Mouse (Mus musculus) hindbrain, embryonic 15.5 days (tissue): ENCODE measurements around the gene Snx12. TPM values are rescaled to one million over a fixed set of nuclear protein-coding genes. Genes with fewer than 3 reads are reported as not detected.
A peak's percentile ranks its signal among the peaks of the same experiment; 100 is the strongest.

Experiments
- ATAC-seq: fragments of 200-750 bp; cut with Nextera tagmentation; 2 replicates; pipeline ENCODE4 v1.8.0; 2017; ENCODE audit warnings: low read depth, moderate number of reproducible peaks, moderate TSS enrichment; ENCODE audit not compliant: low FRiP score
- H3K27ac ChIP-seq: fragments of 300-500 bp; sonication (generic); replicated peaks from 2 replicates; pipeline ENCODE4 v1.5.1; 2015; ENCODE audit warnings: mild to moderate bottlenecking, inconsistent platforms
- H3K27me3 ChIP-seq: fragments of 300-500 bp; sonication (generic); 2 replicates; pipeline ENCODE4 v1.6.1; 2015; ENCODE audit warnings: control low read depth, inconsistent platforms
- H3K36me3 ChIP-seq: fragments of 300-500 bp; sonication (generic); 2 replicates; pipeline ENCODE4 v1.6.1; 2015; ENCODE audit warnings: control low read depth, inconsistent platforms
- H3K4me1 ChIP-seq: fragments of 300-500 bp; sonication (generic); replicated peaks from 2 replicates; pipeline ENCODE4 v1.6.1; 2015; ENCODE audit warnings: control low read depth, inconsistent platforms
- H3K4me2 ChIP-seq: fragments of 300-500 bp; sonication (generic); 2 replicates; pipeline ENCODE4 v1.6.1; 2015; ENCODE audit warnings: moderate library complexity, mild to moderate bottlenecking, inconsistent platforms
- H3K4me3 ChIP-seq: fragments of 300-500 bp; sonication (generic); 2 replicates; pipeline ENCODE4 v1.5.1; 2015; ENCODE audit warnings: mild to moderate bottlenecking, inconsistent platforms
- H3K9ac ChIP-seq: fragments of 300-500 bp; sonication (generic); 2 replicates; pipeline ENCODE4 v1.6.1; 2015; ENCODE audit warnings: inconsistent platforms
- H3K9me3 ChIP-seq: fragments of 300-500 bp; sonication (generic); 2 replicates; pipeline ENCODE4 v1.6.1; 2016; ENCODE audit warnings: control low read depth, inconsistent platforms
- WGBS: fragments of 180-500 bp; shearing (Covaris S2); methylation state at CpG from one replicate; pipeline ENCODE4 v1.1.7; 2015; 5-methylcytosine and 5-hydroxymethylcytosine counted together
- polyA plus RNA-seq: library from polyadenylated mRNA; unstranded; fragments of >200 nt; fragmentation: Nextera tagmentation; extraction: Ambion mirVana; gene quantifications from 2 replicates; pipeline ENCODE4 v1.2.1, GENCODE M21; 2015

Snx12 gene
- polyA plus RNA-seq, 1 experiment from 2014 or later = 47.6 TPM

DNA sequence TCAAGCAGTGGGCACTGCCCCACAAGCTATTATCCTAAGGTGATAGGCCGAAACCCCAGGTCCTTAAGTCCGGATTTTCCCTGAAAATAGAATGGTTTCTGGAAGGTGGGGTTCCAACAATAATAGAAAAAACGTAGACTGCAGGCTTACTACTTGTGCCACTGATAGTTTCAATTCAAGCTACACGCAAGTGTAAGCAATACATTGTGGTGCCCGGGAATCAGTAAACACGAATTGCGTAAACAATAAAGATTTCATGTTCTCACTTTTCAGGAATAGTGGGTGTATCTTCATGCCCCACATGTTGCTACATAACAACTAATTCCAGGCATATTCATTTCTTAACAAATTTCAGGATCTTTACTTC, 416 bp upstream of the Snx12 start:
- H3K9ac ChIP-seq = peak overlapping the region; percentile 42
- peak overlapping the region; percentile 59 for H3K4me3 ChIP-seq
- no peaks in the 10 kb centered on the region for H3K36me3 ChIP-seq

DNA sequence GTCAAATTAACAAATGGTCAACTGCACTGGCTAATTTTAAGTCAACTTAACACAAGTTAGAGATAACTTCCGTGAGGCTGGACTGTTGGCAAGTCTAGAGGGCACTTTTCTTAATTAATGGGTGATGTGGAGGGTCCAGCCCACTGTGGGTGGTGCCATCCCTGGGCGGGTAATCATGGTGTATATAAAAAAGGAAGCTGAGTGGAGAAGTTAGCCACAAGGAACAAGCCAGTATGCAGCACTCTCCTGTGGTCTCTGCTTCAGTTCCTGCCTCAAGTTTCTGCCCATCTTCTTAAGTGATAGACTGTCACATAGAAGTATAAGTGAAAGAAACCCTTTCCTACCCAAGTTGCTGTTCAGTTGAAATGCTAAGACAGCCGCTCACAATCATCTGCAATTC, 33.1 kb downstream of the Snx12 start:
- H3K4me1 ChIP-seq = no peaks in the 10 kb centered on the region
- 0 out of 2 replicates have a peak, but pooled peaks cover 7% of the 10 kb centered on the region for H3K27me3 ChIP-seq
- H3K9me3 ChIP-seq = no peaks in the 10 kb centered on the region
- no peak overlapping the region for H3K27ac ChIP-seq
- H3K4me3 ChIP-seq = no peak overlapping the region
- no peak overlapping the region for H3K4me2 ChIP-seq
- WGBS = 90% methylated on average over 3 of the region's 3 CpGs
- ATAC-seq = no peak
- H3K36me3 ChIP-seq = no peaks in the 10 kb centered on the region
- H3K9ac ChIP-seq = no peak overlapping the region

More for the DNA sequence above, 416 bp upstream of the Snx12 start:
- ATAC-seq = no peak; the same call in none of the 2 replicates
- H3K27me3 ChIP-seq = no peaks in the 10 kb centered on the region
- H3K27ac ChIP-seq = peak overlapping the region; percentile 67
- H3K4me2 ChIP-seq = peak overlapping the region; percentile 52
- peaks cover 12% of the 10 kb centered on the region; the same call in 1 of the 2 replicates for H3K4me1 ChIP-seq
- no peaks in the 10 kb centered on the region for H3K9me3 ChIP-seq
- 29% methylated on average over 7 of the region's 7 CpGs for WGBS

GRCm38 (mm10) chrX:101187647-101188046, 34.7 kb downstream of the Snx12 start:
- H3K27me3 ChIP-seq = 0 out of 2 replicates have a peak, but pooled peaks cover 7% of the 10 kb centered on the region
- no peak overlapping the region for H3K9ac ChIP-seq
- 75% methylated on average over 1 of the region's 1 CpGs for WGBS

DNA sequence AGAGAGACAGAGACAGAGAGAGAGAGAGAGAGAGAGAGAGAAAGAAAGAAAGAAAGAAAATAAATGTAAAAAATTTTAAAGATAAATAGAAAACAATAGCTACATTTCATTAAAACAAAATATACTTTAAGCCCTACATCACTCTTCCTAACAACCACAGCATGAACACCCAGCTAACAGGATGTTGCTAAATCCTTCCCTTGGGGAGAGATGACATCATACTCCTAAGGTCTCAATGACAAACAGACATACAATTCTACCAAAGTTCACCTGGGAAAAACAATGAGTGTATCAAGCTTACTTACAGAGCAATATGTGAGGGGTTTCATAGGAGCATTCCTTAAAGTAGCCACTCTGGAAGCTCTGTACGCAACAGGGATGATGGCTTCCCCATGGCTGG, 49.0 kb downstream of the Snx12 start:
- Histone ChIP-seq H3K9ac (no peak overlapping the region), H3K4me1 (no peaks in the 10 kb centered on the region), H3K36me3 (no peaks in the 10 kb centered on the region), H3K4me2 (no peak overlapping the region), H3K27ac (no peak overlapping the region), H3K27me3 (no peaks in the 10 kb centered on the region), H3K9me3 (no peaks in the 10 kb centered on the region), H3K4me3 (no peak overlapping the region)
- 95% methylated on average over 1 of the region's 1 CpGs for WGBS
- no peak for ATAC-seq

More at GRCm38 (mm10) chrX:101187647-101188046, 34.7 kb downstream of the Snx12 start:
- H3K36me3 ChIP-seq = no peaks in the 10 kb centered on the region
- H3K27ac ChIP-seq = no peak overlapping the region
- no peaks in the 10 kb centered on the region for H3K4me1 ChIP-seq
- no peaks in the 10 kb centered on the region for H3K9me3 ChIP-seq
- ATAC-seq = no peak
- no peak overlapping the region for H3K4me2 ChIP-seq
- H3K4me3 ChIP-seq = no peak overlapping the region

DNA sequence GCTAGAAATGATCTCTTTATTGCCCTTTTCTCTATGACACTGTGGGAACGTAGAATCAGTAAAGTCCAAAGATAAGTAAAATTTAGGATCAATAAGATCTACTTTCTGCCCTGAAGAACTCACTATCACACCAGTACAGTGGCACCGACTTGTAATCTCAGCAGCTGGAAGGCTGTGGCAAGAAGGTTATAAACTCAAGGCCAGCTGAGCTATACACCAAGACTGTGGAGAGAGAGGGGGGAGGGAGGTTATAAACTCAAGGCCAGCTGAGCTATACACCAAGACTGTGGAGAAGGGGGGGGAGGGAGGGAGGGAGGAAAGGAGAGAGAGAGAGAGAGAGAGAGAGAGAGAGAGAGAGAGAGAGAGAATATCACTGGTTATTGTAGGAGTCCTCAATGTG, 53.9 kb downstream of the Snx12 start:
- WGBS = 87% methylated on average over 2 of the region's 2 CpGs
- no peak for ATAC-seq

GRCm38 (mm10) chrX:101163739-101164138, 58.6 kb downstream of the Snx12 start:
- ATAC-seq = no peak

More for the DNA sequence above, 53.9 kb downstream of the Snx12 start:
- no peak overlapping the region for H3K9ac ChIP-seq
- no peak overlapping the region for H3K4me2 ChIP-seq
- no peak overlapping the region for H3K4me3 ChIP-seq
- H3K27me3 ChIP-seq = no peaks in the 10 kb centered on the region
- no peaks in the 10 kb centered on the region for H3K36me3 ChIP-seq
- H3K9me3 ChIP-seq = no peaks in the 10 kb centered on the region
- H3K27ac ChIP-seq = no peak overlapping the region
- H3K4me1 ChIP-seq = no peaks in the 10 kb centered on the region

DNA sequence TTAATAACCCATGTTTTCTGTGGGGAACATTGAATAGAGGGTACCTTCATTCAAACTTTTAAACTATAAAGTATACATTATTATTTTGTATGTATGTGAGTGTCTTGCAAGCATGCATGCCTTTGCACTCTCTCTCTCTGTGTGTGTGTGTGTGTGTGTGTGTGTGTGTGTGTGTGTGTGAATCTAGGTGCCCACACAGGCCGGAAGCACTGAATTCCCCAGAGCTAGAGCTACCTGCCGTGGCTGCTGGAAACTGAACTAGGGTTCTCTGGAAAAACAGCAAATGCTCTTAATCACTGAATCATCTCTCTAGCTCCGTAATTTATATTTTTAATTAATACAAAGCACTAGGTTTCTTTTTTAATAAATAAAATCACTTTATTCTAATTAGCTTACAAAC, 59.1 kb downstream of the Snx12 start:
- Histone ChIP-seq H3K4me1 (no peaks in the 10 kb centered on the region), H3K36me3 (no peaks in the 10 kb centered on the region), H3K27ac (no peak overlapping the region), H3K4me3 (no peak overlapping the region), H3K27me3 (no peaks in the 10 kb centered on the region), H3K4me2 (no peak overlapping the region), H3K9ac (no peak overlapping the region), H3K9me3 (no peaks in the 10 kb centered on the region)
- 83% methylated on average over 3 of the region's 3 CpGs for WGBS
- ATAC-seq = no peak

More at GRCm38 (mm10) chrX:101163739-101164138, 58.6 kb downstream of the Snx12 start:
- Histone ChIP-seq H3K27me3 (no peaks in the 10 kb centered on the region), H3K9ac (no peak overlapping the region), H3K4me1 (no peaks in the 10 kb centered on the region), H3K4me2 (no peak overlapping the region), H3K36me3 (no peaks in the 10 kb centered on the region), H3K27ac (no peak overlapping the region), H3K9me3 (no peaks in the 10 kb centered on the region), H3K4me3 (no peak overlapping the region)
- 79% methylated on average over 2 of the region's 2 CpGs for WGBS

GRCm38 (mm10) chrX:101162532-101162931, 59.8 kb downstream of the Snx12 start:
- H3K4me1 ChIP-seq = no peaks in the 10 kb centered on the region
- no peaks in the 10 kb centered on the region for H3K36me3 ChIP-seq
- H3K4me2 ChIP-seq = no peak overlapping the region
- no peaks in the 10 kb centered on the region for H3K27me3 ChIP-seq
- no peak overlapping the region for H3K4me3 ChIP-seq
- H3K9me3 ChIP-seq = no peaks in the 10 kb centered on the region
- 89% methylated on average over 3 of the region's 3 CpGs for WGBS
- H3K27ac ChIP-seq = no peak overlapping the region
- no peak for ATAC-seq
- no peak overlapping the region for H3K9ac ChIP-seq

- Histone ChIP-seq H3K4me3 (no peak overlapping the region), H3K36me3 (no peaks in the 10 kb centered on the region), H3K4me1 (no peaks in the 10 kb centered on the region), H3K27me3 (no peaks in the 10 kb centered on the region), H3K9me3 (no peaks in the 10 kb centered on the region), H3K4me2 (no peak overlapping the region), H3K9ac (no peak overlapping the region), H3K27ac (no peak overlapping the region)
- ATAC-seq = no peak
- 98% methylated on average over 2 of the region's 2 CpGs for WGBS
Observed at GRCm38 (mm10) chrX:101157488-101157887, 64.9 kb downstream of the Snx12 start.

GRCm38 (mm10) chrX:101156369-101156768, 66.0 kb downstream of the Snx12 start:
- no peak for ATAC-seq
- no peaks in the 10 kb centered on the region for H3K4me1 ChIP-seq
- H3K4me3 ChIP-seq = no peak overlapping the region
- no peak overlapping the region for H3K9ac ChIP-seq
- H3K9me3 ChIP-seq = no peaks in the 10 kb centered on the region
- H3K4me2 ChIP-seq = no peak overlapping the region
- no peaks in the 10 kb centered on the region for H3K27me3 ChIP-seq
- H3K36me3 ChIP-seq = no peaks in the 10 kb centered on the region
- 30% methylated on average over 5 of the region's 5 CpGs for WGBS
- no peak overlapping the region for H3K27ac ChIP-seq

GRCm38 (mm10) chrX:101147506-101147905, 74.9 kb downstream of the Snx12 start:
- Histone ChIP-seq H3K4me3 (no peak overlapping the region), H3K4me1 (no peaks in the 10 kb centered on the region), H3K9me3 (no peaks in the 10 kb centered on the region), H3K27me3 (no peaks in the 10 kb centered on the region), H3K4me2 (no peak overlapping the region), H3K27ac (no peak overlapping the region), H3K9ac (no peak overlapping the region), H3K36me3 (no peaks in the 10 kb centered on the region)
- 78% methylated on average over 5 of the region's 5 CpGs for WGBS
- no peak for ATAC-seq

DNA sequence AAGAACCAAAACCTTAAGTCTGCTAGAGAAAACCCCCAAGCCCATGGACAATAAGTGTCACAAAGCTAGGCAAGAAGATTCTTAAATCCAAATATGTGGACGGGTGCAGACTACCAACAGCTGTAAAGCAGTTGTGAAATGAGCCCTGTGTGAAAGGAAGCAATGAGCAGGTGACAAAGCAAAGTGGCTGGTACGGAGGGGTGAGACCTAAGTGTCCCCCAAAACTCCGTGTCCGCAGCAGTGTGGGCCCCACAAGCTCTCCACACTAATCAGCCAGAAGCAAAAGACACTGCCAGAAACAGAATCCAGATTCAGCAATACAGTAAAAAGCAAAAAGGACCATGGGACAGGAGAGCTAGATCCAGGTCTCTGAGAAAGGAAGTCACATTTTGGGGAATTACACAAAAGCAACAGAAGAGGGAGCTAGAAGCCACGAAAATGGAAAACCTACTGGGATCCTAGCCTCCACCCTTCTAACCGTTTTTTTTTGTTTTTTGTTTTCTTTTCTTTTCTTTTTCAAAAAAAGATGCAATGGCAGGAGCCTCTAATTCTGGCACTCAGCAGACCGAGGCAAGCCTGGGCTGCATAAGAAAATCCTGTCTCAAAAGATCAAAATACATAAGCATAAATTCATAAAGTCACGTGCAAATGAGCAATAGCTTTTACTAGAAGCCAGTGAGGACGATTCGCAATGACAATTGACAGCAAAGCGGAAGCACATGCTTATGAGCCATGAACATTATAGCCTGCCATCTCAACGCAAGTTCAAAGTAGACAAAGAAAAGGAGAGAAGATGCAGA, 90.2 kb downstream of the Snx12 start:
- Histone ChIP-seq H3K27ac (peak overlapping the region; percentile 55), H3K4me2 (peak overlapping the region; percentile 44), H3K9ac (no peak overlapping the region), H3K4me1 (no peaks in the 10 kb centered on the region), H3K27me3 (no peaks in the 10 kb centered on the region), H3K36me3 (no peaks in the 10 kb centered on the region), H3K4me3 (peak overlapping the region; percentile 16; the same call in 1 of the 2 replicates), H3K9me3 (no peaks in the 10 kb centered on the region)
- ATAC-seq = peak; percentile 65; the same call in 1 of the 2 replicates
- whole genome bisulfite sequencing = 35% methylated on average over 12 of the region's 12 CpGs
